Mouse (Mus musculus) right cerebral cortex, postnatal 36 days (tissue): ENCODE measurements around the gene Kcnd3.

Experiments
- DNase-seq, 2 experiments: peaks; one replicate each; pipeline ENCODE4 v3.0.0; 2022; ENCODE audit warnings: low spot score in 2 of 2, mixed read lengths in 1 of 2

Kcnd3 gene

GRCm38 (mm10) chr3:105451627-105452555 lies at the start of gene Kcnd3:
TSS of gene Kcnd3 (plus strand) at chr3:105452330.
- DNase-seq = peak; percentile 34 to 39

- no peak for DNase-seq
Measured at GRCm38 (mm10) chr3:105402676-105403075, 49.5 kb upstream of the Kcnd3 start.

GRCm38 (mm10) chr3:105403410-105404076 lies 48.6 kb upstream of the Kcnd3 start:
- DNase-seq = no peak

- no peak for DNase-seq
Measured at GRCm38 (mm10) chr3:105404077-105404446, 48.1 kb upstream of the Kcnd3 start.

- DNase-seq = no peak
Measured at GRCm38 (mm10) chr3:105405516-105405915, 46.6 kb upstream of the Kcnd3 start.

- DNase-seq = no peak
Measured at GRCm38 (mm10) chr3:105406036-105406435, 46.1 kb upstream of the Kcnd3 start.

GRCm38 (mm10) chr3:105408211-105408610 lies 43.9 kb upstream of the Kcnd3 start:
- no peak for DNase-seq

GRCm38 (mm10) chr3:105410810-105411209 lies 41.3 kb upstream of the Kcnd3 start:
- no peak for DNase-seq

- DNase-seq = no peak
Measured at GRCm38 (mm10) chr3:105411776-105412175, 40.4 kb upstream of the Kcnd3 start.

- DNase-seq = no peak
Measured at GRCm38 (mm10) chr3:105412229-105412628, 39.9 kb upstream of the Kcnd3 start.

- DNase-seq = no peak
Measured at GRCm38 (mm10) chr3:105412681-105413080, 39.4 kb upstream of the Kcnd3 start.

- no peak for DNase-seq
Measured at GRCm38 (mm10) chr3:105418441-105418840, 33.7 kb upstream of the Kcnd3 start.

GRCm38 (mm10) chr3:105422391-105422790 lies 29.7 kb upstream of the Kcnd3 start:
- no peak for DNase-seq

GRCm38 (mm10) chr3:105423427-105423826 lies 28.7 kb upstream of the Kcnd3 start:
- no peak for DNase-seq

GRCm38 (mm10) chr3:105428586-105428985 lies 23.5 kb upstream of the Kcnd3 start:
- no peak for DNase-seq

GRCm38 (mm10) chr3:105436383-105436782 lies 15.7 kb upstream of the Kcnd3 start:
- no peak for DNase-seq

GRCm38 (mm10) chr3:105436971-105437370 lies 15.2 kb upstream of the Kcnd3 start:
- no peak for DNase-seq

GRCm38 (mm10) chr3:105440873-105441495 lies 11.1 kb upstream of the Kcnd3 start:
- DNase-seq = no peak

GRCm38 (mm10) chr3:105450641-105451470 lies 1.3 kb upstream of the Kcnd3 start:
- DNase-seq = peak; percentile 44 to 45

GRCm38 (mm10) chr3:105452556-105453213 lies 555 bp downstream of the Kcnd3 start:
- DNase-seq = peak in 1 of 2 experiments; percentile 20
